Mouse (Mus musculus) heart, postnatal 14 days (tissue): ENCODE measurements around the gene Dnaic2. TPM values are rescaled to one million over a fixed set of nuclear protein-coding genes. Genes with fewer than 3 reads are reported as not detected.

Experiments used
- DNase-seq, 2 experiments: peaks; one replicate each; pipeline ENCODE4 v3.0.0; 2021 to 2022
- intact Hi-C: fragments of 180-260 bp; cut with DNase I; formaldehyde crosslinking; loops from one replicate; pipeline ENCODE4 v1.15.1; 2025
- total RNA-seq, 2 experiments: library from RNA; stranded (reverse); gene quantifications; 2 replicates each; pipeline ENCODE4 v1.2.3; 2021

Gene Dnaic2
- total RNA-seq, 2 experiments from 2014 or later, result 0.27 to 0.60 TPM

DNA sequence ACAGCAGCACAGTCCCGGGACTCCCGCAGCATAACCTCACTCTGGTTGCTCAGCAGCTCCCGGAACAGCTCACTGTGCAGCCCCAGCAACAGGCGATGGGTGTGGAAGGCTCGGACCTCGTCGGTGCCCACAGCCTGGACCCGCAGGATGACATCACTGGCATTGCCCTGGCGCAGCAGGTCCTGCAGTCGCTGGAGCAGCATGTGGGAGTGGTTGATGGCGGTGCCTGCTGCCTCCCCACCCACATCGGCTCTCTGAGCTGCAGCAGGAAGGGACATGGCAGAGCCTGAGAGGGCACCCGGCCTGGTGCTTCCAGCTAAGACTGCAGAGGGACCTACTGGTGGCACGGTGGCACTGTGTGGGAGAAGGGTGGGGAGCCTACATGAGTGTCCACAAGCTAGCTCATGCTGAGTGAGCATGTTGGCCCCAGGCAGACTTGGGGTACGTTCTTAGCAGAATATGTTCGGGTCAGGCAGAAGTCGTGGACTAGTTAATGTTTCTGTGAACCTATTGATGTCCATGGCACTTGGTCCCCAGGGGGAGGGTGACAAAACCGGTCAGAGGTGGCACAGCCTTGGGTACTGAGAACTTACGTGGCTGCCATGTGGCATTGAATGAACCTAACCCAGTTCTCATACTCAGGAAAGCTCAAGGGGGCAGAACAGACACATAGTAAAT, 66.8 kb downstream of the Dnaic2 start:
- intact Hi-C loops, result no loop called here
- DNase-seq, result no peak

DNA sequence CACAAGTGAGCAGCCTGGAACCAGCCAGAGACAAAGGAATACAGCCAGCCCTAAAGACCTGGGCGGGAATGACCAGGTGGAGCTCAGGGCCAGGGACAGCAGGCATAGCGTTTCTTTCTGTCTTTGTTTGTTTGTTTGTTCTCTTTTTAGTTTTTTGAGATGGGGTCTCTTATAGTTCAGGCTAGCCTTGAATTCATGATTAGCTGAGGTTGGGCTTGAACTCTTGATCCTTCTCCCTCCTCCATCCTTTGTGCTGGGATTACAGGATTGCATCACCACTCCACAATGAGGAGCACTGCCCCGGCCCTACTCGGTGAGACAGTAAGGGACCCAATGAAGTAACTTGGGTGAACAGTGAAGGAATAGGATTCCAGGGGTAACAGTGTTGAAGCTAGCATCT, 67.5 kb downstream of the Dnaic2 start:
- intact Hi-C loops, result no loop called here
- no peak for DNase-seq

GRCm38 (mm10) chr11:114795231-114795746, 68.1 kb downstream of the Dnaic2 start:
- intact Hi-C loops, result no loop called here
- DNase-seq, result peak; percentile 57 to 68

DNA sequence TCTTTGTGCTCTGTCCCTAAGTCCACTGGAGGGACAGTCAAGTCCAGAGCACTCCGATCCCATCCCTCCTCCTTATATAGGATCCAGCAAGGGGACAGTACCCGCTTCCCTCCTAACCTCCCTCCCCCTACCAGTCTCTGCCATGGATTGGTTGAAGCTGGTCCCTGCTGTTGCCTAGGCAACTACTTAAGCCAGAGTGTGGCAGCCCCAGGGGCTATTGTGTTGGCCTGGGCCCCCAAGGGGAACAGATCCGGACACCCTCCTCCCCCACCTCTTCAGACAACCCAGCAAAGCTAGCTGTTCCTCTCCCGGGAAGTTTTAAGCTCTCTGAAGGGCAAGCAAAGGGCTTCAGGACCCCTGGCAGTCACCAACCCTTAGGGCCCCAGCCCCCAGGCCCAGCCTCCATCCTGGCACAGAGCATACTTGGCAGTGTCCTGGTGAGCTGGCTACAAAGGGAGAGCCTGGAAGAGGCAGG, 68.7 kb downstream of the Dnaic2 start, which contains the start of gene Btbd17:
TSS of gene Btbd17 (minus strand) at position 98 of the 475 bp plus-strand sequence.
- intact Hi-C loops, result no loop called here
- DNase-seq, result no peak

GRCm38 (mm10) chr11:114797176-114797575, 70.0 kb downstream of the Dnaic2 start:
- intact Hi-C loops, result no loop called here
- DNase-seq, result no peak

DNA sequence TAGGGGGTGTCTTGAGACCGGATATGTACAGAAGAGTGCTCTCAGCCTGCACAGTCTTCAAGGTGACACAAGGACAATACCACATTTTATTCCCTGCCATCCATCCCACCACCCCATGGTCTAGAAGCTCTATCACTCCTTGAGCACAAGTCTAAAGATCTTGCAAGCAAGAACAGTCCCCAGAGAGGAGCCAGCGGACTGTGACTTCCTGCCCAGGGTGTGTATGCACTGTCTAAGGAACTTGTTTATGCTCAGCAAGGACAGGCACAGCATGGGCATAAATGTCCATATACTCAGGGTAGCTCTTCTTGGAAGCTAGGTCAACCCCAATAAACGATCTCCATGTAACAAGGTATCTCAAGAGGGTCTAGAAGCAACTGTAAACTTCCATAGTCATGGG, 70.8 kb downstream of the Dnaic2 start:
- DNase-seq, result no peak

DNA sequence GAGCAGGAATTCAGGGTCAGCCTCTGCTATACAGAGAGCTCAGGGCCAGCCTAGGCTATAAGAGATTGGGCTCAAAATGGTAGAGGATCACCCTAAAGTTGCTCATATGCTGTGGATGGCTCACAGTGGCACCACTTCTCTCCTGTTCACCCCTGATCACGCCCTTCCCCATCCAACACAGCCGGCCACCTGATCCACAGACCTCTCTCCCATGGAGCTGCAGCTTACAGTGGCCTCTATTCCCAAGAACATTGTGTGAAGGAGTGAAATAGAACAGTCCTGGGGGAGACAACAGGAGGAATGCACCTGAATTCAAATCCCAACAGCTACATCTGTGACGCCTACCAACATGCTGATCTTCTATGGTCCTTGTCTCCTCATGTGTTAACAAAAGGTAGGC, 71.4 kb downstream of the Dnaic2 start, which contains the start of gene Gpr142:
TSS of gene Gpr142 (plus strand) at position 301 of the 400 bp plus-strand sequence.
- intact Hi-C loops, result no loop called here
- no peak for DNase-seq

More for the DNA sequence above, 70.8 kb downstream of the Dnaic2 start:
- intact Hi-C loops, result no loop called here

DNA sequence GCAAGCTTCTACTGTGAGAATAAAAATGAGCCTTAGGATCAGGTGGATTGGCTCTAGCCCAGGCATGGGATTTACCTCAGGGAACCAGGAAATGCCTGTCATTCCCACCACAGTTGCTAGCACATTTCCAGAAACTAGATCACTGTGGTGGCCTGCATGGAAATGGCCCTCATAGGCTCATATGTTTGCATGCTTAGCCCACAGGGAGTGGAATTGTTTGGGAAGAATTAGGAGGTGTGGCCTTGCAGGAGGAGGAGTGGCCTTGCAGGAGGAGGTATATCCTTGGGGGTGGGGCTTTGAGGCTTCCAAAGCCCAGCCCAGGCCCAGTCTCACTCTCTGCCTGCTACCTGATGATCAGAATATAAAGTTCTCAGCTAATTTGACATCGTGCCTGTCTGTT, 74.7 kb downstream of the Dnaic2 start:
- intact Hi-C loops, result loop anchor here (10.0 kb wide), 1 partner anchor 243 kb away; the partner anchor contains the start of gene Cd300ld3

GRCm38 (mm10) chr11:114802540-114803267, 75.5 kb downstream of the Dnaic2 start:
- no peak for DNase-seq
- intact Hi-C loops, result loop anchor here (10.0 kb wide), 1 partner anchor 242 kb away; the partner anchor contains the start of gene Cd300ld3

More for the DNA sequence above, 74.7 kb downstream of the Dnaic2 start:
- DNase-seq, result no peak

GRCm38 (mm10) chr11:114803990-114804389, 76.8 kb downstream of the Dnaic2 start:
- DNase-seq, result no peak
- intact Hi-C loops, result loop anchor here (10.0 kb wide), 1 partner anchor 241 kb away; the partner anchor contains the start of gene Cd300ld3

- intact Hi-C loops, result loop anchor here (10.0 kb wide), 1 partner anchor 238 kb away; the partner anchor contains the start of gene Cd300ld3
- no peak for DNase-seq
Observed at GRCm38 (mm10) chr11:114807025-114807424, 79.8 kb downstream of the Dnaic2 start.

Other genes with a start within 250 kb of the Dnaic2 start
- gene Rpl38, start 58.9 kb upstream of the Dnaic2 start, total RNA-seq, result 100 to 1,000 TPM; 606 to 649 TPM
- gene Ttyh2, start 52.0 kb upstream of the Dnaic2 start, total RNA-seq, result 10 to 100 TPM; 11.3 to 13.4 TPM
- 1 to 10 TPM in 1 of 2 experiments, under 1 TPM in 1; 0.27 to 1.3 TPM for gene Kif19a, start 38.0 kb downstream of the Dnaic2 start, total RNA-seq
- gene Btbd17, start 68.5 kb downstream of the Dnaic2 start, total RNA-seq, result under 1 TPM in 1 of 2 experiments, not detected in 1; 0.12 TPM
- not detected for gene Gpr142, start 71.5 kb downstream of the Dnaic2 start, total RNA-seq
- 10 to 100 TPM in 1 of 2 experiments, 1 to 10 TPM in 1; 7.4 to 10.7 TPM for gene Gprc5c, start 123.7 kb downstream of the Dnaic2 start, total RNA-seq
- 1 to 10 TPM in 1 of 2 experiments, under 1 TPM in 1; 1.00 to 1.2 TPM for gene Cd300a, start 162.6 kb downstream of the Dnaic2 start, total RNA-seq
- under 1 TPM; 0.65 to 0.78 TPM for gene Cd300lb, start 207.0 kb downstream of the Dnaic2 start, total RNA-seq
- not detected for gene Cd300c, start 241.7 kb downstream of the Dnaic2 start, total RNA-seq